Mouse (Mus musculus): ENCODE measurements around the gene Dtx2.

- TF ChIP-seq CTCF (IDR thresholded peaks at IDR 0.05; ENCODE audit: insufficient read depth, low read depth, low read length) (no peak), POLR2A (IDR thresholded peaks at IDR 0.05; ENCODE audit: insufficient read depth, low read depth, low read length) (no peak)
These were observed 31.1 kb downstream of the Dtx2 start for GRCm38 (mm10) chr5:136025712-136026111.

Measured in olfactory bulb, adult 2 months (tissue).